Mouse (Mus musculus): ENCODE measurements at regions not wholly inside any gene's neighbourhood (a gene's known extent, or its start where the extent isn't known, plus 50 kb on each side); places are given as distances from the start of the nearest gene placed in this dataset.

DNA sequence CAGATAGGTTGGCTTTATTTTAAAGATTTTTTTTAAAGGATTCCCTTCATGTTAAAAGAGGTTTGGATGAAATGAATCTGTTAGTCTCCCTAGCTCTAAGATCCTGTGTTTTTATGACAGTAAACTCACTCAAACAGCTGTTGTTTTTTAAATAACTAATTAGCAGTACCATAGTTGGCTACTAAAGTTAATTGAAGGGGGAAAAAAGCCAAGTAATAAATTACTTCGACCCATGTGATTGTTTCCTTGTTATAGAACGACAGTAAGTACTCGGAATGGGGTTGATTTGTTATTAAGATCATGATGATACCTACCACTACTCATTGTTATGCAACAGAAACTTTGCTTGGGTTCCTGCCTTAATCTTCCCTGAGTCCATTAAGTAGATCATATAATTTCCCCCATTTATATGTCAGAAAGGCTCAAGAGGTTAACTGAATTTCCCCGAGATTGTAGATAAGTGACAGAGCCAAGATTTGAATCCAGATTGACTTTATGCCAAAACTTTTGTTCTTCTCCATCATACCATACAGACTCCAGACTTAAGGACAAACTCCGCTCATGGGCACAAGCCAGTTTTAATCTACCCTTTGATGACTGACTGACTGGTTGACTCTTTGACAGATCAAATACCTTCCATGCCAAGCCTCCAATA, 160.6 kb downstream of the Gm19935 start:
- Histone ChIP-seq H3K27ac (ENCODE audit: low read length) (no peak overlapping the region), H3K9me3 (ENCODE audit: low read length) (no peaks in the 10 kb centered on the region), H3K36me3 (ENCODE audit: insufficient read depth, low read length) (no peaks in the 10 kb centered on the region), H3K9ac (replicated peaks; ENCODE audit: low read depth) (no peak overlapping the region), H3K4me3 (ENCODE audit: low read depth, low read length) (no peak overlapping the region), H3K4me1 (ENCODE audit: insufficient read depth, low read depth, low read length) (no peaks in the 10 kb centered on the region), H3K27me3 (replicated peaks; ENCODE audit: insufficient read depth, low read length) (no peaks in the 10 kb centered on the region), H3K4me2 (replicated peaks; ENCODE audit: low read depth, low read length) (no peak overlapping the region)
- WGBS: 65% methylated on average over 5 of the region's 5 CpGs
- DNase-seq (ENCODE audit: low spot score): no peak
- no peak for ATAC-seq
- no peak for TF ChIP-seq CTCF (IDR thresholded peaks at IDR 0.05)
- no peak for TF ChIP-seq EP300 (IDR thresholded peaks at IDR 0.05)

- Histone ChIP-seq H3K27ac (ENCODE audit: low read length) (no peak overlapping the region), H3K4me2 (replicated peaks; ENCODE audit: low read depth, low read length) (no peak overlapping the region), H3K4me1 (ENCODE audit: insufficient read depth, low read depth, low read length) (no peaks in the 10 kb centered on the region), H3K9ac (replicated peaks; ENCODE audit: low read depth) (no peak overlapping the region), H3K27me3 (replicated peaks; ENCODE audit: insufficient read depth, low read length) (no peaks in the 10 kb centered on the region), H3K9me3 (ENCODE audit: low read length) (no peaks in the 10 kb centered on the region), H3K36me3 (ENCODE audit: insufficient read depth, low read length) (no peaks in the 10 kb centered on the region), H3K4me3 (ENCODE audit: low read depth, low read length) (no peak overlapping the region)
- no peak for ATAC-seq
- WGBS: 78% methylated on average over 2 of the region's 2 CpGs
- TF ChIP-seq CTCF (IDR thresholded peaks at IDR 0.05) (no peak), EP300 (IDR thresholded peaks at IDR 0.05) (no peak)
- no peak for DNase-seq (ENCODE audit: low spot score)
Measured at GRCm38 (mm10) chr8:90654786-90655185, 162.4 kb downstream of the Gm19935 start.

- H3K27ac ChIP-seq (ENCODE audit: low read length): no peak overlapping the region
- H3K27me3 ChIP-seq (replicated peaks; ENCODE audit: insufficient read depth, low read length): no peaks in the 10 kb centered on the region
- no peak overlapping the region for H3K9ac ChIP-seq (replicated peaks; ENCODE audit: low read depth)
- H3K4me3 ChIP-seq (ENCODE audit: low read depth, low read length): no peak overlapping the region
- TF ChIP-seq CTCF (IDR thresholded peaks at IDR 0.05): no peak
- TF ChIP-seq EP300 (IDR thresholded peaks at IDR 0.05): no peak
- 59% methylated on average over 6 of the region's 6 CpGs for WGBS
- DNase-seq (ENCODE audit: low spot score) (no peak), ATAC-seq (no peak)
- no peaks in the 10 kb centered on the region for H3K4me1 ChIP-seq (ENCODE audit: insufficient read depth, low read depth, low read length)
- no peaks in the 10 kb centered on the region for H3K36me3 ChIP-seq (ENCODE audit: insufficient read depth, low read length)
- no peak overlapping the region for H3K4me2 ChIP-seq (replicated peaks; ENCODE audit: low read depth, low read length)
- no peaks in the 10 kb centered on the region for H3K9me3 ChIP-seq (ENCODE audit: low read length)
Measured at GRCm38 (mm10) chr8:90642392-90642791, 174.8 kb downstream of the Gm19935 start.

GRCm38 (mm10) chr8:90636770-90637169, 180.4 kb downstream of the Gm19935 start:
- TF ChIP-seq EP300 (IDR thresholded peaks at IDR 0.05): peak; percentile 72
- TF ChIP-seq CTCF (IDR thresholded peaks at IDR 0.05): no peak
- DNase-seq (ENCODE audit: low spot score) (peak; percentile 73), ATAC-seq (peak; percentile 65)
- no peaks in the 10 kb centered on the region for H3K36me3 ChIP-seq (ENCODE audit: insufficient read depth, low read length)
- no peak overlapping the region for H3K27ac ChIP-seq (ENCODE audit: low read length)
- no peaks in the 10 kb centered on the region for H3K9me3 ChIP-seq (ENCODE audit: low read length)
- H3K4me2 ChIP-seq (replicated peaks; ENCODE audit: low read depth, low read length): no peak overlapping the region
- H3K27me3 ChIP-seq (replicated peaks; ENCODE audit: insufficient read depth, low read length): no peaks in the 10 kb centered on the region
- no peaks in the 10 kb centered on the region for H3K4me1 ChIP-seq (ENCODE audit: insufficient read depth, low read depth, low read length)
- WGBS: 60% methylated on average over 7 of the region's 7 CpGs
- no peak overlapping the region for H3K4me3 ChIP-seq (ENCODE audit: low read depth, low read length)
- H3K9ac ChIP-seq (replicated peaks; ENCODE audit: low read depth): no peak overlapping the region

GRCm38 (mm10) chr8:90635766-90636492, 181.3 kb downstream of the Gm19935 start:
- no peaks in the 10 kb centered on the region for H3K27me3 ChIP-seq (replicated peaks; ENCODE audit: insufficient read depth, low read length)
- H3K9me3 ChIP-seq (ENCODE audit: low read length): no peaks in the 10 kb centered on the region
- ATAC-seq (peak; percentile 93), DNase-seq (ENCODE audit: low spot score) (peak; percentile 89)
- H3K9ac ChIP-seq (replicated peaks; ENCODE audit: low read depth): no peak overlapping the region
- TF ChIP-seq CTCF (IDR thresholded peaks at IDR 0.05) (no peak), EP300 (IDR thresholded peaks at IDR 0.05) (peak; percentile 69)
- WGBS: 43% methylated on average over 7 of the region's 7 CpGs
- no peak overlapping the region for H3K27ac ChIP-seq (ENCODE audit: low read length)
- H3K4me1 ChIP-seq (ENCODE audit: insufficient read depth, low read depth, low read length): no peaks in the 10 kb centered on the region
- H3K4me2 ChIP-seq (replicated peaks; ENCODE audit: low read depth, low read length): no peak overlapping the region
- H3K4me3 ChIP-seq (ENCODE audit: low read depth, low read length): no peak overlapping the region
- no peaks in the 10 kb centered on the region for H3K36me3 ChIP-seq (ENCODE audit: insufficient read depth, low read length)

GRCm38 (mm10) chr8:90630796-90631195, 186.4 kb downstream of the Gm19935 start:
- H3K9ac ChIP-seq (replicated peaks; ENCODE audit: low read depth): no peak overlapping the region
- no peaks in the 10 kb centered on the region for H3K36me3 ChIP-seq (ENCODE audit: insufficient read depth, low read length)
- no peak for ATAC-seq
- H3K27ac ChIP-seq (ENCODE audit: low read length): no peak overlapping the region
- 72% methylated on average over 1 of the region's 1 CpGs for WGBS
- no peak for DNase-seq (ENCODE audit: low spot score)
- no peaks in the 10 kb centered on the region for H3K27me3 ChIP-seq (replicated peaks; ENCODE audit: insufficient read depth, low read length)
- H3K4me1 ChIP-seq (ENCODE audit: insufficient read depth, low read depth, low read length): no peaks in the 10 kb centered on the region
- no peaks in the 10 kb centered on the region for H3K9me3 ChIP-seq (ENCODE audit: low read length)
- no peak overlapping the region for H3K4me2 ChIP-seq (replicated peaks; ENCODE audit: low read depth, low read length)
- no peak for TF ChIP-seq CTCF (IDR thresholded peaks at IDR 0.05)
- TF ChIP-seq EP300 (IDR thresholded peaks at IDR 0.05): no peak
- H3K4me3 ChIP-seq (ENCODE audit: low read depth, low read length): no peak overlapping the region

All from lung, postnatal 0 days (tissue).